Mouse (Mus musculus): ENCODE measurements around the gene Wdr59. TPM values are rescaled to one million over a fixed set of nuclear protein-coding genes. Genes with fewer than 3 reads are reported as not detected.
"Not testable (repeated sequence)": the region's sequence is repeated elsewhere in the genome, so short reads cannot be mapped to it uniquely, and the experiment has no call there.

Wdr59 gene
- polyA plus RNA-seq, 1 experiment from 2014 or later, result 8.0 TPM

DNA sequence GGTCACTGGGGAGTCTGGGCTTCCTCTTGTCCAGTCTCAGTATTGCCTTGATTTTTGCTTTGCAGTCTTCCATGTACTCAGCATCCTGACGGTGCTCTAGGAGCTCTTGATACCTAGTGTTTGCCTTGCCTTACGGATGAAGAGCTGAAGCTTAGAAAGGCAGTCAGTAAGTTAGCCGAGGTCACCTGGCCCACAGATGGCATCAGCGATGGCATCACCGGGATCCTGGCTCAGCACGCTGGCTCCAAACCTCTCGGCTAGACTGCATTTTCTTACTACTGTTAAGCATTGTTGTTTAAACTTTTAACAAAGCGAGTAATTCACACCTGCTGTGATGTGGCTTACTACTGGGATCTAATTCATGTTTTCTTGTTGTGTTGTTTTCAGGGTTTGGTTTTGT, 8.4 kb downstream of the Wdr59 start:
- 0 out of 2 replicates have a peak, but pooled peaks cover 3% of the 10 kb centered on the region for H3K4me1 ChIP-seq
- H3K9me3 ChIP-seq (replicated peaks), result no peaks in the 10 kb centered on the region
- no peak for ATAC-seq (ENCODE audit: low FRiP score)
- no peak overlapping the region for H3K4me3 ChIP-seq (replicated peaks)
- no peak overlapping the region for H3K4me2 ChIP-seq
- no peak overlapping the region for H3K9ac ChIP-seq (replicated peaks)
- 80% methylated on average over 8 of the region's 8 CpGs for WGBS
- H3K27ac ChIP-seq (replicated peaks), result no peak overlapping the region
- H3K27me3 ChIP-seq (replicated peaks), result no peaks in the 10 kb centered on the region
- H3K36me3 ChIP-seq, result no peaks in the 10 kb centered on the region

GRCm38 (mm10) chr8:111512941-111513340, 9.0 kb downstream of the Wdr59 start:
- ATAC-seq (ENCODE audit: low FRiP score), result no peak
- Histone ChIP-seq H3K9me3 (replicated peaks) (no peaks in the 10 kb centered on the region), H3K9ac (replicated peaks) (no peak overlapping the region), H3K4me1 (0 out of 2 replicates have a peak, but pooled peaks cover 3% of the 10 kb centered on the region), H3K4me2 (no peak overlapping the region), H3K27ac (replicated peaks) (no peak overlapping the region), H3K36me3 (no peaks in the 10 kb centered on the region), H3K27me3 (replicated peaks) (no peaks in the 10 kb centered on the region), H3K4me3 (replicated peaks) (no peak overlapping the region)
- WGBS, result 85% methylated on average over 7 of the region's 7 CpGs

DNA sequence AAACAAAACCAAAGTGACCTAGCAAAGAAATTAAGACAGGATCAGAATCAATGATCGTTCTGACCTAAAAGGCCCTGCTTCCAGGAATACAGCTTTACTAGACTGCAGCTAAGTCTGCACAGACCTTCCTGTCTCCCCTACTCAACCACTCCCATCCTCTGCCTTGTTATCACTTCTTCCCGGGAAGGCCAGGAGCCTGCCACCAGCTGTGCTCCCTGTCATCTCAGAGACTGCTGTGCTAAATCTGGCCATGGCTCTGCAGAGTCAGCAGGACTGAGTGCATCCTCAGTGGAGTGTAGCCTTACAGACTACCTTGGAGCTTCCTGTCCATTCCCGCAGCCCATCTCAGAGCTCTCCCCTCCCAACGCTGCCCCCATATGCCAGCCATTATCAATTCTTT, 11.5 kb downstream of the Wdr59 start:
- Histone ChIP-seq H3K9ac (replicated peaks) (no peak overlapping the region), H3K9me3 (replicated peaks) (no peaks in the 10 kb centered on the region), H3K27me3 (replicated peaks) (no peaks in the 10 kb centered on the region), H3K4me1 (0 out of 2 replicates have a peak, but pooled peaks cover 3% of the 10 kb centered on the region), H3K36me3 (no peaks in the 10 kb centered on the region), H3K27ac (replicated peaks) (no peak overlapping the region), H3K4me3 (replicated peaks) (no peak overlapping the region), H3K4me2 (no peak overlapping the region)
- ATAC-seq (ENCODE audit: low FRiP score), result no peak
- 68% methylated on average over 4 of the region's 4 CpGs for WGBS

DNA sequence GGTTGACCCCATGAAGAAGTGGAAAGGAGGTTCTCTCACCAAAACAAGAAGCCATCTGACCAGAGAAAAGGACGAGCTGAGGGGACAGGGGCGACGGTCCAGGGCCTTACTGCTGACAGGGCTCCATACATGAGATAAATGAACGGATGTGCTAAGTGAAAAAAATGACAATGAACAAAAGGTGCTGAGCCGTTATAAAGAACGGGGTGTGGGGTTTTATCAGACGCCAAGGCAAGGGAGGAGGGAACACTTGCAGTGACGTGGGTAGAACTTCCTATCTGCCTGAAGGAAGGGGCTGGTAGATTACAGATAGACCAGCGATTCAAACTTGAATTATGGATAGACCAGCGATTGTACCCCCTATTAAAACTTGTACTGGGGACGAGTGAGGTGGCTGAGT, 12.6 kb downstream of the Wdr59 start:
- no peak overlapping the region for H3K4me2 ChIP-seq
- WGBS, result 91% methylated on average over 11 of the region's 11 CpGs
- no peaks in the 10 kb centered on the region for H3K36me3 ChIP-seq
- H3K9me3 ChIP-seq (replicated peaks), result no peaks in the 10 kb centered on the region
- no peak for ATAC-seq (ENCODE audit: low FRiP score)
- no peak overlapping the region for H3K9ac ChIP-seq (replicated peaks)
- no peaks in the 10 kb centered on the region for H3K27me3 ChIP-seq (replicated peaks)
- H3K4me3 ChIP-seq (replicated peaks), result no peak overlapping the region
- H3K4me1 ChIP-seq, result 0 out of 2 replicates have a peak, but pooled peaks cover 3% of the 10 kb centered on the region
- no peak overlapping the region for H3K27ac ChIP-seq (replicated peaks)

DNA sequence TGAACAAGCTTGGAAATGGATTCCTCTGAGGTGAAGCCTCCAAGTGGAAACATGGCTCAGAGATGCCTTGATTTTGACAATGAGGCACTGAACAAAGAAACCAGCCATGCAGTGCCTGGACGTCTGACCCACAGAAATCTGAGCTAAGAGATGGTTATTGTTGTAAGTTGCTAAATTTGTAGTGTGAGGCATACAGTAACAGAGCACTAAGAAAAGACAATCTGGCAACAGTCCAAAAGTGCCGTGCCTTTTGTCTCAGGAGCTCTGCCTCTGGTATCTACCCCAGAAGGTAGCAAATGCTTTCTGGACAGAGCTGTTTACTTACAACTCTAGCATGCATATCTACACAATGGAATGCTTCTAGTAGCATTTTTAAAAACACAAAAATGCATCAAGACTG, 13.3 kb downstream of the Wdr59 start:
- no peak for ATAC-seq (ENCODE audit: low FRiP score)
- Histone ChIP-seq H3K27ac (replicated peaks) (no peak overlapping the region), H3K4me3 (replicated peaks) (no peak overlapping the region), H3K4me2 (no peak overlapping the region), H3K36me3 (peaks cover 5% of the 10 kb centered on the region; the same call in 1 of the 2 replicates), H3K9me3 (replicated peaks) (no peaks in the 10 kb centered on the region), H3K4me1 (0 out of 2 replicates have a peak, but pooled peaks cover 3% of the 10 kb centered on the region), H3K9ac (replicated peaks) (no peak overlapping the region), H3K27me3 (replicated peaks) (no peaks in the 10 kb centered on the region)
- 32% methylated on average over 2 of the region's 2 CpGs for WGBS

DNA sequence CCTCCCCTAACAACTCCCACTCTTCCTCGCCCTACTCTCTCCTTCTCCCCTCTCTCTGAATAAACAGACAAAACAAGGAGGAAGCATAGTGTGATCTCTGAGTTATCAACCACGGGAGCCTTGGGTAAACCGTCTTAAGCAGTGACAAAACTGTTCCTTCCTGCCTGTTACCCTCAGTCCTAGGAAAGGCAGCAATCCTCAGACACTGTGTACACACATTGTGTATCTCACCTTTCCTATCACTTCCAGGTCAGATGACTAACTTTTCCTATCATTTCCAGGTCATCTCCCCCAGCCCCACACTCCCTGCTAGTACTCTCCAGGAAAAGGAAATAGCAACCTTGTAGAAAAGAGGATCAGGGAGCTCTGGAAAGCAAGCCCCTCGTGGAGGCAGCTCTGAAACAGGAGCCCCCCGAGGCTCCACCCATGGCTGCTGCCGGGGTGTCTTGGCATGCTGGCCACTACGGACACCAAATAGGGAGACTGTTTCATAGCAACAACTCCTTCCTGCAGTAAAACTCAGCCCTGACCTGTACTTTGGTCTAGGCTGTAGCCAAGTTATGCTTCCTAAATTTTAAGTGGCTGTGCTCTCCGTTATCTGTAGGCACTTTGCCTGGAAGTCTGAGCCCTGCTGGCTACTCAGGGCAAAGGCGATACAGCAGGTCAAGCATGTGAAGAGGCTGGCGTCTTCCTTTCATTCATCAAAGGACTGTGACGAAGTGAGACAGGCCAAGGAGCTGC, 20.0 kb downstream of the Wdr59 start:
- WGBS, result 77% methylated on average over 11 of the region's 11 CpGs
- no peak overlapping the region for H3K9ac ChIP-seq (replicated peaks)
- ATAC-seq (ENCODE audit: low FRiP score), result no peak
- no peak overlapping the region for H3K4me2 ChIP-seq
- H3K27me3 ChIP-seq (replicated peaks), result no peaks in the 10 kb centered on the region
- H3K4me3 ChIP-seq (replicated peaks), result no peak overlapping the region
- H3K9me3 ChIP-seq (replicated peaks), result no peaks in the 10 kb centered on the region
- H3K4me1 ChIP-seq, result no peaks in the 10 kb centered on the region
- peaks cover 45% of the 10 kb centered on the region for H3K36me3 ChIP-seq
- H3K27ac ChIP-seq (replicated peaks), result no peak overlapping the region

DNA sequence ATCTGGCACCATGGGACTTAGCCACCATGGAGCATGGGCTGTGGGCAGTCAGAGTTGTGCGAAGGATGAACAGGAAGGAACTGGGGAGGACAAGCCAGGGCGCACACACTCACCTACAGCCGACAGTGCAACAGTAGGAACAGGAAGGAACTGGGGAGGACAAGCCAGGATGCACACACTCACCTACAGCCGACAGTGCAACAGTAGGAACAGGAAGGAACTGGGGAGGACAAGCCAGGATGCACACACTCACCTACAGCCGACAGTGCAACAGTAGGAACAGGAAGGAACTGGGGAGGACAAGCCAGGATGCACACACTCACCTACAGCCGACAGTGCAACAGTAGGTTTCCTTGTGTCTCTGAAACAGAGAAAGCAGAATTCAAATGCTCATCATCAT, 23.6 kb downstream of the Wdr59 start:
- peaks cover 57% of the 10 kb centered on the region for H3K36me3 ChIP-seq
- H3K9ac ChIP-seq (replicated peaks); H3K4me3 ChIP-seq (replicated peaks); H3K27me3 ChIP-seq (replicated peaks); H3K4me2 ChIP-seq; H3K4me1 ChIP-seq; H3K9me3 ChIP-seq (replicated peaks); H3K27ac ChIP-seq (replicated peaks); ATAC-seq (ENCODE audit: low FRiP score): not testable (repeated sequence)
- 86% methylated on average over 6 of the region's 6 CpGs for WGBS

DNA sequence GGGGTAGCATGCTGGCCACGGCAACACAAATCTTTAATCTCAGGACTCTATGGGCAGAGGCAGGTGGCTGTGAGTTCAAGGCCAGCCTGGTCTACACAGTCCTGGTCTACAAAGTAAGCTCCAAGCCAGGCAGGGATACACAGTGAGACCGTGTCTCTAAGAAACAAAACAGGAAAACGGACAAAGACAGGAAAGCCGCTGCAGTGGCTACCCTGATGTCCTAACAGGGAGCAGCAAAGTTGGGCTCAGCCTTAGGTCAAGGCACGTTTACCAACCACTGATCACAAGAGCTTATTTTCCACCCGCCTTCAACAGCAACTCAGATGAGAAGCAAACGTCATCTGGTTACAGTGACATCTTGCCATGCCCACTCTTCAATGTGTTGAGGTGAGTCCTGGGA, 25.6 kb downstream of the Wdr59 start:
- no peak for ATAC-seq (ENCODE audit: low FRiP score)
- Histone ChIP-seq H3K4me2 (no peak overlapping the region), H3K27ac (replicated peaks) (no peak overlapping the region), H3K4me3 (replicated peaks) (no peak overlapping the region), H3K9ac (replicated peaks) (no peak overlapping the region), H3K36me3 (peaks cover 53% of the 10 kb centered on the region), H3K9me3 (replicated peaks) (no peaks in the 10 kb centered on the region), H3K4me1 (0 out of 2 replicates have a peak, but pooled peaks cover under 1% of the 10 kb centered on the region), H3K27me3 (replicated peaks) (no peaks in the 10 kb centered on the region)
- WGBS, result 88% methylated on average over 7 of the region's 7 CpGs

- ATAC-seq (ENCODE audit: low FRiP score), result no peak
- no peak overlapping the region for H3K27ac ChIP-seq (replicated peaks)
- H3K27me3 ChIP-seq (replicated peaks), result no peaks in the 10 kb centered on the region
- H3K4me3 ChIP-seq (replicated peaks), result no peak overlapping the region
- no peaks in the 10 kb centered on the region for H3K9me3 ChIP-seq (replicated peaks)
- no peak overlapping the region for H3K9ac ChIP-seq (replicated peaks)
- WGBS, result 95% methylated on average over 3 of the region's 3 CpGs
- H3K4me1 ChIP-seq, result 0 out of 2 replicates have a peak, but pooled peaks cover 3% of the 10 kb centered on the region
- peaks cover 31% of the 10 kb centered on the region for H3K36me3 ChIP-seq
- H3K4me2 ChIP-seq, result no peak overlapping the region
These were observed 28.7 kb downstream of the Wdr59 start for GRCm38 (mm10) chr8:111493176-111493575.

GRCm38 (mm10) chr8:111492508-111492907, 29.4 kb downstream of the Wdr59 start:
- H3K27ac ChIP-seq (replicated peaks), result no peak overlapping the region
- no peak overlapping the region for H3K4me2 ChIP-seq
- WGBS, result 87% methylated on average over 9 of the region's 9 CpGs
- H3K27me3 ChIP-seq (replicated peaks), result no peaks in the 10 kb centered on the region
- no peak overlapping the region for H3K4me3 ChIP-seq (replicated peaks)
- no peak for ATAC-seq (ENCODE audit: low FRiP score)
- no peak overlapping the region for H3K9ac ChIP-seq (replicated peaks)
- 0 out of 2 replicates have a peak, but pooled peaks cover 3% of the 10 kb centered on the region for H3K4me1 ChIP-seq
- peaks cover 24% of the 10 kb centered on the region for H3K36me3 ChIP-seq
- no peaks in the 10 kb centered on the region for H3K9me3 ChIP-seq (replicated peaks)

GRCm38 (mm10) chr8:111491191-111491590, 30.7 kb downstream of the Wdr59 start:
- Histone ChIP-seq H3K9me3 (replicated peaks) (no peaks in the 10 kb centered on the region), H3K9ac (replicated peaks) (no peak overlapping the region), H3K36me3 (peaks cover 23% of the 10 kb centered on the region), H3K27me3 (replicated peaks) (no peaks in the 10 kb centered on the region), H3K4me3 (replicated peaks) (no peak overlapping the region), H3K4me2 (no peak overlapping the region), H3K27ac (replicated peaks) (peak overlapping the region; percentile 11; the same call in 1 of the 2 replicates), H3K4me1 (0 out of 2 replicates have a peak, but pooled peaks cover 3% of the 10 kb centered on the region)
- ATAC-seq (ENCODE audit: low FRiP score), result no peak
- 49% methylated on average over 7 of the region's 7 CpGs for WGBS

DNA sequence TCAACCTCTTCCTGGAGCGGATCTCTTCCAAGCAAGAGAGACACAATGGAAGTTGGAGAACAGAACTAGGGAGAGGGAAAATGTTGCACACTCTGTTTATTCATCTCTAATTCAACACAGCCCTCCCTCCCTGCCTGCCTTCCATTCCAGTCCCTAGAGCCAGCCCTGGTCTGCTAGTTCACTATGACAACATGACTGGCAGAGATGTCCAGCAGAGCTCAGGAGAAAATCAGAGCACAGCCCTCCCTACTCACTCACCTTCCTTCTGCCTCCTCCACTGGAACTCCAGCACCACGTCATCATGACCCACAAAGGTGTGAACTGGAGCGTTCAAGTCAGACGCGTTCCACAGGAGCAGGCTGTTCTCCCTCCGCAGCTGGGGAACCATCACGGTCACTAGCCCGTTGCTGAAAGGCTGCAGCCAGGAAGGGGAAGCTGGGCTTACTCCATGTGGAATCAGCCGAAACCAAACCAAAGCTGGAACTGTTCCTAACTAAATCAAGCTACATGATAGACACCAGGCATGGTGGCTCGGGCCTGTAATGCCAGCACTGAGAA, 31.8 kb downstream of the Wdr59 start:
- Histone ChIP-seq H3K4me3 (replicated peaks) (no peak overlapping the region), H3K36me3 (peaks cover 24% of the 10 kb centered on the region), H3K9ac (replicated peaks) (no peak overlapping the region), H3K4me2 (no peak overlapping the region), H3K27me3 (replicated peaks) (no peaks in the 10 kb centered on the region), H3K4me1 (0 out of 2 replicates have a peak, but pooled peaks cover 3% of the 10 kb centered on the region), H3K27ac (replicated peaks) (no peak overlapping the region), H3K9me3 (replicated peaks) (no peaks in the 10 kb centered on the region)
- no peak for ATAC-seq (ENCODE audit: low FRiP score)
- WGBS, result 79% methylated on average over 10 of the region's 10 CpGs

Data from neural tube, embryonic 15.5 days (tissue).